Mouse (Mus musculus) MEL (cell line): ENCODE results near the gene Fam162b. TPM values are rescaled to one million over a fixed set of nuclear protein-coding genes. Genes with fewer than 3 reads are reported as not detected.

Experiments used
- DNase-seq: peaks from one replicate; pipeline ENCODE4 v3.0.0; 2011; ENCODE audit warnings: low read depth, low spot score
- H3K27ac ChIP-seq: 2 replicates; pipeline ENCODE4 v1.5.1; 2012; ENCODE audit warnings: low read depth, mild to moderate bottlenecking, control low read depth, low read length, moderate library complexity; ENCODE audit not compliant: control insufficient read depth
- H3K27me3 ChIP-seq, 2 experiments: fragments of 150-350 bp in 1 of 2; sonication (generic) in 1 of 2; 2 replicates each; pipeline ENCODE4 v1.6.1; 2012; ENCODE audit warnings: low read length in 2 of 2, mild to moderate bottlenecking in 2 of 2, improper control_type of control experiment in 1 of 2, moderate library complexity in 1 of 2; ENCODE audit not compliant: insufficient read depth in 2 of 2, control insufficient read depth in 1 of 2
- H3K36me3 ChIP-seq, 2 experiments: 2 replicates each; pipeline ENCODE4 v1.6.1; 2012 to 2014; ENCODE audit warnings: low read length in 2 of 2, improper control_type of control experiment in 1 of 2, inconsistent platforms in 1 of 2, mild to moderate bottlenecking in 1 of 2; ENCODE audit not compliant: insufficient read depth in 2 of 2, control insufficient read depth in 1 of 2
- H3K4me1 ChIP-seq, 2 experiments: fragments of 150-350 bp in 1 of 2; sonication (generic) in 1 of 2; 2 replicates each; pipeline ENCODE4 v1.6.1; 2012; ENCODE audit warnings: low read length in 2 of 2, improper control_type of control experiment in 1 of 2, mild to moderate bottlenecking in 1 of 2; ENCODE audit not compliant: insufficient read depth in 2 of 2, control insufficient read depth in 1 of 2
- H3K4me3 ChIP-seq, 2 experiments: fragments of 150-350 bp in 1 of 2; sonication (generic) in 1 of 2; 2 replicates each; pipeline ENCODE4 v1.5.1; 2012; ENCODE audit warnings: low read depth in 2 of 2, low read length in 2 of 2, mild to moderate bottlenecking in 2 of 2, moderate library complexity in 2 of 2, control low read depth in 1 of 2, improper control_type of control experiment in 1 of 2; ENCODE audit not compliant: control insufficient read depth in 1 of 2, insufficient read depth in 1 of 2
- H3K79me2 ChIP-seq: 2 replicates; pipeline ENCODE4 v1.6.1; 2012; ENCODE audit warnings: mild to moderate bottlenecking, low read length, moderate library complexity; ENCODE audit not compliant: control insufficient read depth, poor library complexity, insufficient read depth
- H3K9ac ChIP-seq: 2 replicates; pipeline ENCODE4 v1.6.1; 2012; ENCODE audit warnings: low read depth, mild to moderate bottlenecking, control low read depth, low read length, moderate library complexity; ENCODE audit not compliant: control insufficient read depth, poor library complexity, severe bottlenecking
- H3K9me3 ChIP-seq: fragments of 150-350 bp; sonication (generic); replicated peaks from 2 replicates; pipeline ENCODE4 v1.6.1; 2012; ENCODE audit warnings: mild to moderate bottlenecking, low read length, improper control_type of control experiment, moderate library complexity; ENCODE audit not compliant: insufficient read depth
- CHD2 ChIP-seq: IDR thresholded peaks from 2 replicates; pipeline ENCODE4 v1.6.1; 2011; ENCODE audit warnings: low read length, improper control_type of control experiment
- CTCF ChIP-seq, 3 experiments: IDR thresholded peaks in 2 of 3; conservative IDR thresholded peaks in 1 of 3; 2 replicates each; pipeline ENCODE4 v1.5.1; 2011 to 2012; ENCODE audit warnings: low read length in 3 of 3, low read depth in 2 of 3, mild to moderate bottlenecking in 2 of 3, improper control_type of control experiment in 1 of 3, inconsistent platforms in 1 of 3, mixed read lengths in 1 of 3, moderate library complexity in 1 of 3; ENCODE audit not compliant: control insufficient read depth in 1 of 3, insufficient read depth in 1 of 3, poor library complexity in 1 of 3, severe bottlenecking in 1 of 3
- RAD21 ChIP-seq: IDR thresholded peaks from 2 replicates; pipeline ENCODE4 v1.6.1; 2011; ENCODE audit warnings: mild to moderate bottlenecking, low read depth, low read length, improper control_type of control experiment
- SMC3 ChIP-seq: IDR thresholded peaks from 2 replicates; pipeline ENCODE4 v1.6.1; 2011; ENCODE audit warnings: low read depth, low read length, improper control_type of control experiment
- UBTF ChIP-seq: IDR thresholded peaks from 2 replicates; pipeline ENCODE4 v1.6.1; 2012; ENCODE audit warnings: low read depth, mild to moderate bottlenecking, inconsistent platforms, low read length, improper control_type of control experiment, moderate library complexity, borderline replicate concordance; ENCODE audit not compliant: insufficient read depth
- ZC3H11A ChIP-seq: IDR thresholded peaks from 2 replicates; pipeline ENCODE4 v1.6.1; 2012; ENCODE audit warnings: low read depth, mild to moderate bottlenecking, inconsistent platforms, low read length, improper control_type of control experiment
- polyA plus RNA-seq, 2 experiments: library from polyadenylated mRNA; stranded (reverse) in 1 of 2; unstranded in 1 of 2; fragments of >175 nt in 1 of 2; fragments of >200 nt in 1 of 2; gene quantifications; 2 replicates each; pipeline versions ENCODE4 v1.2.1 to v1.2.4; 2012; ENCODE audit warnings: low replicate concordance in 2 of 2, low read depth in 1 of 2; ENCODE audit not compliant: insufficient read length in 2 of 2, insufficient read depth in 1 of 2, missing spikeins in 1 of 2
- total RNA-seq: library from RNA; depleted of rRNA; stranded (reverse); fragments of 300-350 nt; gene quantifications from 2 replicates; pipeline ENCODE4 v1.2.3, GENCODE M21; 2012; rRNA removed

Fam162b gene
- total and polyA plus RNA-seq, 3 experiments, result not detected

DNA sequence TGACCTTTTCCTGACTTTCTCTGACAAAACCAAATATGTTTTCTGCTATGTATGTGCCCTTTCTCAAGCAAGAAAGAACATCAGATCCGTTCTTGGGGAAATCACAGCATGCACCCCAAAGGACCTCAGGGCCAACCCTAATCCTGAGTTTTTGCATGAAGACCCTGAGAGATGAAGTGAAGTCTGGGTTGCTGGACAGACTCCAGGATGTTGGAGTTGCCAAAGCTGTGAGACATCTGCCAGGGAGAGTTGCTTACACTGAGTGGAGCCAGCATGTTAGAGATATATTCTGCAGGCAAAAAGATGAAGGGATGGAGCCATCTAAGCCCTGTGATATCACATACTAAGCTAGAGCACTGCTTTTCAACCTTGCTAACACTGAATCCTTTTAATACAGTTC, 34.3 kb downstream of the Fam162b start (continued):
- TF ChIP-seq SMC3, result no peak

DNA sequence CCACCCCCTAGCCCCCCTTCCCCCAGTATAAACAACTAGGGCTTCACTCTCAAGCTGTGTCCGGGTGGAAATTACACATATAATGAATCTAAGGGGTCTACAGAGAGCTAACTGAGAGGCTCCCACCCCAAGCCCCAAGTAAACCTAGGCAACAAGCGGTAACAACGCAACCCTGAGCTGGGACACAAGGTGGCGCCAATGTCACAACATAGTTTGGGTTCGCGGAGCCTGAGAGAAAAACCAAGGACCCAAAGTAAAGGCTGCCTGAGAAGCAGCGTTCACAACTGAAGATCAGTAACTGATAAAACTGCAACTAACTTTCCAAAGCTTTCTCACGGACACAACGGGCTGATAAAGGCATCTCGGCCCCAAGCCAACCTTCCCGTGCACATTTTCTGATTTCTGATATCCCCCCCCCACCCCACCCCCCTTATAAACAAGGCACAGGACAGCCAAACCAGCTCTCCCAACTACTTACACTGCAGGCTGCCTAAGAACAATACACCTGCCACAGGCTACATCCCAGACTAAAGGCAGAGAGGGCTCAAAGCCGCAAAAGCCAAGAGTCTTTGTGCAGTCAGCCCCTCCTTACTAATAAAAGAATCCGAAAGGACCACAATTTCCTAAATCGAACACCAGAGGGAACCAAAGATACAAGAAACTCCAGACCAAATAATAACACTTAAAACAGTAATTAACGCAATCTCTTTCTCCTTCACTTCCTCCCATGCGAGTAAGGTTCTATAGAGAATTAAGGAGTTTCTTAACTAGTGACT, 36.8 kb downstream of the Fam162b start:
- H3K27ac ChIP-seq, result no peak overlapping the region
- no peak overlapping the region for H3K9ac ChIP-seq
- DNase-seq, result peak; percentile 80

More for the DNA sequence above, 36.8 kb downstream of the Fam162b start:
- H3K27me3 ChIP-seq, result peaks cover 2% of the 10 kb centered on the region in 2 experiments; a peak in 2 of 4 replicates
- no peaks in the 10 kb centered on the region for H3K36me3 ChIP-seq
- H3K79me2 ChIP-seq, result no peaks in the 10 kb centered on the region
- TF ChIP-seq CHD2 (no peak), RAD21 (peak; percentile 62), SMC3 (peak; percentile 71), CTCF (IDR thresholded peaks at IDR 0.05 in 2 of 3, conservative IDR thresholded peaks at IDR 0.05 in 1 of 3; ENCODE audit: control insufficient read depth in 1 of 3, insufficient read depth in 1 of 3, low read depth in 2 of 3, low read length in 3 of 3, poor library complexity in 1 of 3, severe bottlenecking in 1 of 3) (peak; percentile 34 to 81 (median 80); a peak in 5 of 6 replicates), ZC3H11A (peak; percentile 54), UBTF (no peak)
- H3K4me3 ChIP-seq, result peak overlapping the region; percentile 15 to 31; a peak in 3 of 4 replicates
- no peaks in the 10 kb centered on the region for H3K9me3 ChIP-seq
- H3K4me1 ChIP-seq, result no peaks in the 10 kb centered on the region

Other genes starting within 250 kb of the Fam162b start
- gene Gm49339, start 109.9 kb downstream of the Fam162b start, total RNA-seq, result not detected in 2 replicates
- not detected for gene Gm49339, start 109.9 kb downstream of the Fam162b start, polyA plus RNA-seq
- not detected in 2 replicates for gene Lilr4b, start 109.9 kb downstream of the Fam162b start, total RNA-seq
- not detected for gene Lilr4b, start 109.9 kb downstream of the Fam162b start, polyA plus RNA-seq
- gene Lilrb4a, start 99.6 kb downstream of the Fam162b start, total RNA-seq, result not detected in 2 replicates
- not detected for gene Lilrb4a, start 99.6 kb downstream of the Fam162b start, polyA plus RNA-seq
- not detected in 2 replicates for gene Gprc6a, start 40.9 kb upstream of the Fam162b start, total RNA-seq
- gene Gprc6a, start 40.9 kb upstream of the Fam162b start, polyA plus RNA-seq, result not detected
- gene Rfx6, start 87.2 kb upstream of the Fam162b start, total RNA-seq, result not detected in 2 replicates
- not detected for gene Rfx6, start 87.2 kb upstream of the Fam162b start, polyA plus RNA-seq